Mouse (Mus musculus): ENCODE measurements around the gene Gabbr2. TPM values are rescaled to one million over a fixed set of nuclear protein-coding genes. Genes with fewer than 3 reads are reported as not detected.

Gabbr2 gene
- total and polyA plus RNA-seq, 3 experiments: not detected

DNA sequence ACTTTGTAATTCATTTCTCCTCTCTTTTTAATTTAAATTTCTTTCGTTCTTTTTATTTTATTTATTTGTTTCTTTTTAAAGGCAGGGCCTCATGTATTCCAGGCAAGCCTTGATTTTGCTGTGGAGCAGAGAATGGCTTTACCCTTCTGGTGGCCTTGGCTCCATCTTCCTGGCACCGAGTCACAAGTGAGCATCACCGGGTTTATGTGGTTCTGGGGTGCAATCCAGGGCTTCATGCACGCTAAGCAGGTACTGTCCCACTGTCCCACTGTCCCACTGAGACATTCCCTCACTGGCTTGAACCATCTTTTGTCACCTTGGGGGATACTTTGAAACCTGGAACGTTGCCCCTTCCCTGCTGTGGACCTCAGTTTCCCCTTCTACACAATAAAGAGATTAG lies 147.1 kb downstream of the Gabbr2 start:
- H3K9ac ChIP-seq (ENCODE audit: insufficient read depth, low read depth): no peak overlapping the region
- H3K79me2 ChIP-seq (replicated peaks; ENCODE audit: control insufficient read depth, extremely low read depth, insufficient read depth, poor library complexity, severe bottlenecking): no peaks in the 10 kb centered on the region
- H3K4me2 ChIP-seq (ENCODE audit: insufficient read depth, low read depth, poor library complexity, severe bottlenecking): no peak overlapping the region
- H3K27ac ChIP-seq (ENCODE audit: insufficient read depth, low read depth): no peak overlapping the region
- 0 out of 4 replicates have a peak, but pooled peaks cover 0 to 2% of the 10 kb centered on the region in 2 experiments for H3K4me1 ChIP-seq (ENCODE audit: control insufficient read depth in 1 of 2, insufficient read depth in 2 of 2)
- no peaks in the 10 kb centered on the region for H3K36me3 ChIP-seq (replicated peaks in 1 of 2; ENCODE audit: control insufficient read depth in 1 of 2, insufficient read depth in 1 of 2, low read length in 1 of 2)
- peaks cover 51% of the 10 kb centered on the region for H3K27me3 ChIP-seq (replicated peaks)
- in situ Hi-C loops (cut with MboI; ENCODE audit: low pct_ligation_motif_present, low pct_unique_long_range_greater_than_20kb, low sequenced_read_pairs) (no loop called here), dilution Hi-C loops (cut with MboI; ENCODE audit: extremely low pct_ligation_motif_present, extremely low pct_unique_long_range_greater_than_20kb, low sequenced_read_pairs) (no loop called here)
- no peak for DNase-seq (ENCODE audit: extremely low read depth)
- H3K4me3 ChIP-seq (replicated peaks in 1 of 3; ENCODE audit: low read depth in 2 of 3, low read length in 2 of 3, poor library complexity in 1 of 3): no peak overlapping the region
- H3K9me3 ChIP-seq (replicated peaks; ENCODE audit: low read length): peaks cover 19% of the 10 kb centered on the region
- TF ChIP-seq CTCF (conservative IDR thresholded peaks at IDR 0.05 in 1 of 2, IDR thresholded peaks at IDR 0.05 in 1 of 2; ENCODE audit: low read depth in 2 of 2, low read length in 2 of 2): no peak
- TF ChIP-seq ZNF384 (IDR thresholded peaks at IDR 0.05; ENCODE audit: low read depth, low read length): no peak
- TF ChIP-seq ZMIZ1 (IDR thresholded peaks at IDR 0.05; ENCODE audit: low read depth, low read length): no peak
- TF ChIP-seq E2F4 (IDR thresholded peaks at IDR 0.05; ENCODE audit: insufficient replicate concordance, low read depth, low read length): no peak
- TF ChIP-seq RCOR1 (conservative IDR thresholded peaks at IDR 0.05; ENCODE audit: low read depth, low read length): no peak
- TF ChIP-seq NELFE (IDR thresholded peaks at IDR 0.05; ENCODE audit: low read depth, low read length): no peak
- TF ChIP-seq TCF12 (IDR thresholded peaks at IDR 0.05; ENCODE audit: low read depth, low read length): no peak
- TF ChIP-seq ZC3H11A (IDR thresholded peaks at IDR 0.05; ENCODE audit: low read depth, low read length): no peak
- no peak for TF ChIP-seq KAT2A (IDR thresholded peaks at IDR 0.05; ENCODE audit: insufficient replicate concordance, low read length)
- no peak for TF ChIP-seq MXI1 (IDR thresholded peaks at IDR 0.05; ENCODE audit: low read depth, low read length)
- no peak for TF ChIP-seq ZKSCAN1 (IDR thresholded peaks at IDR 0.05; ENCODE audit: borderline replicate concordance, low read depth, low read length)
- TF ChIP-seq MAX (IDR thresholded peaks at IDR 0.05; ENCODE audit: low read length): no peak
- TF ChIP-seq JUND (conservative IDR thresholded peaks at IDR 0.05; ENCODE audit: low read depth, low read length): no peak
- no peak for TF ChIP-seq EP300 (IDR thresholded peaks at IDR 0.05; ENCODE audit: low read length)

DNA sequence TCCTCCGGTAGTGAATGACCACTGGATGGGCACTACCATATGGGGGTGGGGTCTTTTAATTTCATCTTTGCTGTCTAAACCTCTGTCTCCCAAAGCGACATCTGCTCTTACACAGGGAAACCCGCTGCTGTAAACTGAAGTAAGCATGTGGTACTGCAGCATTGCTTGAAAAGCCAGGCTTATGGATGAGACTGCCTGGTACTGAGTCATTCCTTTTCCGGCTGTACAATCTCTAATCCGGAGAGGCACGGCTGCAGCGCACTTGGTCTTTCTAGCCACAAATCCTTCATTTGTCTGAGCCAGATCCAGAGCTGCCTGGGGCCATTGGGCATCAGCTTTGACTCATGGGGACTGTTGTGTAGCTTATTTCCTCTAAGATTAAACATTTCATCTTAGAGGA lies 149.1 kb downstream of the Gabbr2 start:
- H3K9me3 ChIP-seq (replicated peaks; ENCODE audit: low read length): peaks cover 11% of the 10 kb centered on the region
- peaks cover 68% of the 10 kb centered on the region for H3K27me3 ChIP-seq (replicated peaks)
- no peak overlapping the region for H3K4me3 ChIP-seq (replicated peaks in 1 of 3; ENCODE audit: low read depth in 2 of 3, low read length in 2 of 3, poor library complexity in 1 of 3)
- in situ Hi-C loops (cut with MboI; ENCODE audit: low pct_ligation_motif_present, low pct_unique_long_range_greater_than_20kb, low sequenced_read_pairs) (no loop called here), dilution Hi-C loops (cut with MboI; ENCODE audit: extremely low pct_ligation_motif_present, extremely low pct_unique_long_range_greater_than_20kb, low sequenced_read_pairs) (no loop called here)
- H3K27ac ChIP-seq (ENCODE audit: insufficient read depth, low read depth): no peak overlapping the region
- TF ChIP-seq KAT2A (IDR thresholded peaks at IDR 0.05; ENCODE audit: insufficient replicate concordance, low read length): no peak
- TF ChIP-seq JUND (conservative IDR thresholded peaks at IDR 0.05; ENCODE audit: low read depth, low read length): no peak
- no peak for TF ChIP-seq ELF1 (IDR thresholded peaks at IDR 0.05; ENCODE audit: low read depth, low read length)
- no peak for TF ChIP-seq CHD2 (IDR thresholded peaks at IDR 0.05; ENCODE audit: low read length)
- TF ChIP-seq ZNF384 (IDR thresholded peaks at IDR 0.05; ENCODE audit: low read depth, low read length): no peak
- no peak for TF ChIP-seq MAZ (IDR thresholded peaks at IDR 0.05; ENCODE audit: low read depth, low read length)
- TF ChIP-seq NELFE (IDR thresholded peaks at IDR 0.05; ENCODE audit: low read depth, low read length): no peak
- no peak for TF ChIP-seq MAX (IDR thresholded peaks at IDR 0.05; ENCODE audit: low read length)
- TF ChIP-seq ZKSCAN1 (IDR thresholded peaks at IDR 0.05; ENCODE audit: borderline replicate concordance, low read depth, low read length): no peak
- no peak for TF ChIP-seq POLR2A (IDR thresholded peaks at IDR 0.05; ENCODE audit: low read depth, low read length)
- no peak for TF ChIP-seq PAX5 (IDR thresholded peaks at IDR 0.05; ENCODE audit: low read length)
- no peak for TF ChIP-seq UBTF (IDR thresholded peaks at IDR 0.05; ENCODE audit: low read depth, low read length)
- no peak for TF ChIP-seq EP300 (IDR thresholded peaks at IDR 0.05; ENCODE audit: low read length)
- TF ChIP-seq RAD21 (IDR thresholded peaks at IDR 0.05; ENCODE audit: low read depth, low read length): no peak
- DNase-seq (ENCODE audit: extremely low read depth): no peak
- no peaks in the 10 kb centered on the region for H3K36me3 ChIP-seq (replicated peaks in 1 of 2; ENCODE audit: control insufficient read depth in 1 of 2, insufficient read depth in 1 of 2, low read length in 1 of 2)
- 0 out of 4 replicates have a peak, but pooled peaks cover 0 to 2% of the 10 kb centered on the region in 2 experiments for H3K4me1 ChIP-seq (ENCODE audit: control insufficient read depth in 1 of 2, insufficient read depth in 2 of 2)
- no peak overlapping the region for H3K4me2 ChIP-seq (ENCODE audit: insufficient read depth, low read depth, poor library complexity, severe bottlenecking)
- no peaks in the 10 kb centered on the region for H3K79me2 ChIP-seq (replicated peaks; ENCODE audit: control insufficient read depth, extremely low read depth, insufficient read depth, poor library complexity, severe bottlenecking)
- no peak overlapping the region for H3K9ac ChIP-seq (ENCODE audit: insufficient read depth, low read depth)
